Mouse (Mus musculus) liver, postnatal 0 days (tissue): ENCODE results near the gene Prr5l.

ENCODE experiments used
- CTCF ChIP-seq: sonication (generic); IDR thresholded peaks from 2 replicates; pipeline ENCODE4 v1.5.1; 2016; ENCODE audit warnings: antibody characterized with exemption, low read depth
- EP300 ChIP-seq: IDR thresholded peaks from 2 replicates; pipeline ENCODE4 v1.6.1; 2016; ENCODE audit warnings: antibody characterized with exemption, low read depth, mild to moderate bottlenecking

DNA sequence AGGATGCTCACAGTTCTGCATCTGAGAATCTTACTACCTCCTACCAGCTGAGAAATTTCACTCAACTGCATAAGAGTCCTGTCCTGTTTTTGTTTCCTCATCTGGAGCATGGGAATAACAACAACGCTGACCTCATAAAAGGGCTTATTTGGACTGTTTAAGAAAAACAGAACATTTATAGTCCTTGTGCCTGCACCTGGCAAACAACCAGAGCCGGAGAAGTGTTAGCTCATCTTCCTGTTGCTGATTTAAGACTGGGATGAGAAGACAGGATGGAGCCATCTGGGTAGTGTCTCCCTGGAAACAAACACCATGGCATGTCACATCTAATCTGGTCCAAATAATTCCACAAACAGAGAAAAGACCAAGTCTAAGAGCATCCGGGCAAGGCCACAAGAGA, 149.3 kb downstream of the Prr5l start:
- TF ChIP-seq CTCF = no peak
- TF ChIP-seq EP300 = no peak
